Mouse (Mus musculus) forebrain, embryonic 11.5 days (tissue): ENCODE data around the gene Dnhd1. TPM values are rescaled to one million over a fixed set of nuclear protein-coding genes. Genes with fewer than 3 reads are reported as not detected.

Experiments used
- ATAC-seq: fragments of 200-750 bp; cut with Nextera tagmentation; replicated peaks from 2 replicates; pipeline ENCODE4 v1.8.0; 2017; ENCODE audit warnings: moderate TSS enrichment; ENCODE audit not compliant: low FRiP score
- DNase-seq: peaks from one replicate; pipeline ENCODE4 v3.0.0-alpha.2; 2017; ENCODE audit warnings: low spot score
- H3K27ac ChIP-seq: fragments of 300-500 bp; sonication (generic); 2 replicates; pipeline ENCODE4 v1.5.1; 2014; ENCODE audit warnings: low read depth, low read length
- H3K27me3 ChIP-seq: fragments of 300-500 bp; sonication (generic); 2 replicates; pipeline ENCODE4 v1.6.1; 2014; ENCODE audit warnings: mild to moderate bottlenecking, low read length, mixed read lengths; ENCODE audit not compliant: control insufficient read depth, insufficient read depth
- H3K36me3 ChIP-seq: fragments of 300-500 bp; sonication (generic); 2 replicates; pipeline ENCODE4 v1.6.1; 2014; ENCODE audit warnings: mild to moderate bottlenecking, low read length, moderate library complexity, mixed read lengths; ENCODE audit not compliant: control insufficient read depth, insufficient read depth
- H3K4me1 ChIP-seq: fragments of 300-500 bp; sonication (generic); replicated peaks from 2 replicates; pipeline ENCODE4 v1.6.1; 2014; ENCODE audit warnings: low read length, mixed read lengths; ENCODE audit not compliant: control insufficient read depth, insufficient read depth
- H3K4me2 ChIP-seq: fragments of 300-500 bp; sonication (generic); 2 replicates; pipeline ENCODE4 v1.6.1; 2014; ENCODE audit warnings: low read depth, mild to moderate bottlenecking, low read length, moderate library complexity, mixed read lengths; ENCODE audit not compliant: severe bottlenecking
- H3K4me3 ChIP-seq: fragments of 300-500 bp; sonication (generic); 2 replicates; pipeline ENCODE4 v1.5.1; 2014; ENCODE audit warnings: low read depth, low read length
- H3K9ac ChIP-seq: fragments of 300-500 bp; sonication (generic); 2 replicates; pipeline ENCODE4 v1.6.1; 2014; ENCODE audit warnings: low read length
- H3K9me3 ChIP-seq: fragments of 300-500 bp; sonication (generic); 2 replicates; pipeline ENCODE4 v1.6.1; 2016; ENCODE audit warnings: low read length, mixed read lengths; ENCODE audit not compliant: control insufficient read depth
- WGBS: fragments of 180-500 bp; shearing (Covaris S2); extraction: QIAGEN DNeasy Blood & Tissue Kit; methylation state at CpG from one replicate; pipeline ENCODE4 v1.1.7; 2014; 5-methylcytosine and 5-hydroxymethylcytosine counted together
- polyA plus RNA-seq: library from polyadenylated mRNA; unstranded; fragments of >200 nt; fragmentation: Nextera tagmentation; extraction: Ambion mirVana; gene quantifications from 2 replicates; pipeline ENCODE4 v1.2.1, GENCODE M21; 2014

The Dnhd1 gene
- polyA plus RNA-seq, 1 experiment from 2014 or later = 0.79 TPM

DNA sequence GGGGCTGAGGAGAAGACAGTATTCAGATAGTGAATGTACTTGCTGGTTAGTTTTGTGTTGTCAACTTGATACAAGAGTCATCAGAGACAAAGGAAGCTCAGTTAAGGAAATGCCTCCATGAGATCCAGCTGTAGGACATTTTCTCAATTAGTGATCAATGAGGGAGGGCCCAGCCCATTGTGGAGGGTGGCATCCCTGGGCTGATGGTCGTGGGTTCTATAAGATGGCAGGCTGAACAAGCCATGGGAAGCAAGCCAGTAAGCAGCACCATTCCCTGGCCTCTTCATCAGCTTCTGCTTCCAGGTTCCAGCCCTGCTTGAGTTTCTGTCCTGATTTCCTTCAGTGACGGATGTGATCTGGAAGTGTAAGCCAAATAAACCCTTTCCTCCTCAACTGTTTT lies 97.1 kb downstream of the Dnhd1 start:
- 89% methylated on average over 2 of the region's 2 CpGs for WGBS
- Histone ChIP-seq H3K4me1 (peaks cover 1% of the 10 kb centered on the region; the same call in 1 of the 2 replicates), H3K4me3 (no peak overlapping the region), H3K27ac (no peak overlapping the region), H3K4me2 (no peak overlapping the region), H3K36me3 (no peaks in the 10 kb centered on the region), H3K27me3 (no peaks in the 10 kb centered on the region), H3K9ac (no peak overlapping the region), H3K9me3 (no peaks in the 10 kb centered on the region)
- ATAC-seq (no peak), DNase-seq (no peak)

DNA sequence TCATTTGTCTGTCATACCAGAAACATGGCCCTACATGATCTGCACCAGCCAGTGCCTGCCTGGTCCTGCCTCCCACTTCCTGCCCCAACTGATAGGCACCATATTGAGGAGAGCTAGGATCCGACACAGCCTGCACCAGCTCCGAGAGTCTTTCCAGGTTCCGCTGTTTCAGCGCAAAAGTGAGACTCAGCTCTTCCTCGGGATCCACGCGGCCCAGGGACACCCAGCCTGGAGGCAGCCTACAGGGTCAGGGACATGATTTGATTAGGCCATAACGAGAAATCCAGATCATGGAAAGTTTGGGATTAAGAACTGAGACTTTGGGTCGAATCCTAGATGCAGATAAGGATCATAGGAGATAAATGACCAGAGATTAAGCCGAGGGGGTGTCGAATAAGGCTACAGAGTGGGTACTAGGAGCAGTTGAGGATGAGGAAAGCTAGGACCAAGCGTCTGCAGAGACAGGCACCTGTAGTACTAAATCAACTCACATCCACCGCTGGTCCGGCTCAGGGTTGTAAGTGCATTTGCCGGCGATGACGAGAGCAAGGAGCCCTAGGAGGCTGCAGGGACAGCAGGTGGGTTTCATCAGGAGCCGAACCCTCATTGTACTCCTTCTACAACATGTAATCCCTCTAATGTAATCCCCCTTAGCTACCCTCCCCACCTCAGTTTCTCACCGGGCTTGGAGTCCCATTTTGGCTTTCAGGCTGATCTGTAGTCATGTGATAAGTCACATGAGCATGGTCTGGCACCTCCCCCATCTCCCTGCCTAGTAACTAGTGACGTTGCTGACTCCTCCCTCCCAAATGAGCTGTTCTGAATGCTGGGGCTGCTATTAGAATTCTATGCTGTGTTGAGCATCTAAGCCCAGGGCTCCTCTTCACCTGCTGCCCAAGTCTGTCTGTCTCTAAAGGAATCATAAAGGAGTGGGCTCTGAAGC lies 101.1 kb downstream of the Dnhd1 start, which contains the start of gene Tpp1:
Gene Tpp1 (minus strand): TSS at position 745 of the 943 bp plus-strand sequence.
- Histone ChIP-seq H3K27ac (peak within 1 kb of the TSS; percentile 12; the same call in 1 of the 2 replicates), H3K9me3 (no peaks in the 10 kb centered on the region), H3K36me3 (peaks cover 15% of the 10 kb centered on the region; the same call in 1 of the 2 replicates), H3K4me3 (peak within 1 kb of the TSS; percentile 53), H3K4me2 (peak within 1 kb of the TSS; percentile 92), H3K4me1 (0 out of 2 replicates have a peak, but pooled peaks cover 1% of the 10 kb centered on the region), H3K27me3 (no peaks in the 10 kb centered on the region), H3K9ac (peak within 1 kb of the TSS; percentile 75)
- peak; percentile 96 for ATAC-seq
- peak; percentile 88 for DNase-seq
- WGBS = 22% methylated on average over 20 of the region's 20 CpGs

- H3K4me3 ChIP-seq = no peak overlapping the region
- DNase-seq (no peak), ATAC-seq (no peak; the same call in 1 of the 2 replicates)
- H3K36me3 ChIP-seq = peaks cover 16% of the 10 kb centered on the region; the same call in 1 of the 2 replicates
- no peak overlapping the region for H3K9ac ChIP-seq
- 0 out of 2 replicates have a peak, but pooled peaks cover 1% of the 10 kb centered on the region for H3K4me1 ChIP-seq
- no peaks in the 10 kb centered on the region for H3K27me3 ChIP-seq
- no peak overlapping the region for H3K4me2 ChIP-seq
- 90% methylated on average over 2 of the region's 2 CpGs for WGBS
- no peaks in the 10 kb centered on the region for H3K9me3 ChIP-seq
- no peak overlapping the region for H3K27ac ChIP-seq
Measured at GRCm38 (mm10) chr7:105752716-105753115, 102.1 kb downstream of the Dnhd1 start.

DNA sequence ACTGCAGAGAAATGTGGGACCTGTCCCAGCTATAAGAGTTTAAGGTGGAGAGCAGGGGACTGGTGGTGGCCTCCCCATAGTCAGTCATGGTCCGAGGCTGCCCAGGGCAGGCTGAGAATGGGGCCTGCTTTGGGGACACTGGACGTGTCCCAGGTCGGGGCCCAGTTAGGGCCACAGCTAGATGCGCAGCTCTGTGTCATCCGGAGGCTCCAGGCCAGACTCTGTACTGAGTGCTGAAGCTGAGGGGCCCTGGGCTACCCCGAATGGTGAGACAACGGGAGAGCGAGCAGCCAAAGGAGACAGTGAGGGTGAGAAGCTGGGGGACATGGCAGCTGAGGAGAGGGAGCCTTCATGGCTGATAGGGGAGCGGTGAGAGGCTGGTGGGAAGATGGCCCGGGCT lies 102.7 kb downstream of the Dnhd1 start:
- peaks cover 18% of the 10 kb centered on the region; the same call in 1 of the 2 replicates for H3K36me3 ChIP-seq
- ATAC-seq = 0 out of 2 replicates have a peak, but pooled peaks have one; percentile 4

DNA sequence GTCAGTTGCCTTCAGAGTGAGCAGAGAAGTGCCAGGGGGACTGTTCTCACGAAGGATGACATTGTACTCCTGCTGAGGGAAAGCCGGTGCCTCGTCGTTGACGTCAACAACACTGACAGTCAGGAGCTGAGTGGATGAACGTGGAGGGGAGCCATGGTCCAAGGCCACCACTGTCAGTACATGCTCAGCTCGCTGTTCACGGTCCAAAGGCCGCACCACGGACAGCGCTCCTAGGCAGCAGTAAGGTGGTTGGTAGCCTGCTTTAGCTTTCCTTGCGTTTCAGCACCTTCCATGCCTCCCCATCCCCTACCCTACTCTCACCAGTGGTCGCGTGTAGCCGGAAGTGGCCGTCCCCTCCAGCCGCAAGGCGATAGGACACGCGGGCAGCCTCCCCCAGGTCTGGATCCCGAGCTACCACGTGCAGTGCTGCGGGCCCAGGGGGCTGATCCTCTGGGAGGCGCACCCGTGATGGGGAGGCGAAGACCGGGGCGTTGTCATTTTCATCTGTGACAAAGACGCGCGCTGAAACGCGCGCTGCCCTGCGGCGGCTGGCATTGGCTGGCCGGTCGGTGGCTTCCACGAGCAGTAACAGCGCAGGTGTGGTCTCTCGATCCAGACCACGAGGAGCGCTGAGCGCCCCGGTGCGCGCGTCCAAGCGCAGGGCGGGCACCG lies 111.3 kb downstream of the Dnhd1 start:
- WGBS = 14% methylated on average over 51 of the region's 51 CpGs
- Histone ChIP-seq H3K9ac (no peak overlapping the region), H3K4me3 (no peak overlapping the region), H3K9me3 (no peaks in the 10 kb centered on the region), H3K4me2 (0 out of 2 replicates have a peak overlapping the region, but pooled peaks have one; percentile 11), H3K4me1 (no peaks in the 10 kb centered on the region; the same call in 1 of the 2 replicates), H3K27me3 (peaks cover 24% of the 10 kb centered on the region), H3K27ac (no peak overlapping the region), H3K36me3 (peaks cover 16% of the 10 kb centered on the region)
- peak; percentile 19; the same call in 1 of the 2 replicates for ATAC-seq
- peak; percentile 65 for DNase-seq

More for the DNA sequence above, 102.7 kb downstream of the Dnhd1 start:
- Histone ChIP-seq H3K9me3 (no peaks in the 10 kb centered on the region), H3K4me2 (no peak overlapping the region), H3K27ac (no peak overlapping the region), H3K4me1 (0 out of 2 replicates have a peak, but pooled peaks cover 1% of the 10 kb centered on the region), H3K4me3 (no peak overlapping the region), H3K27me3 (no peaks in the 10 kb centered on the region), H3K9ac (no peak overlapping the region)
- WGBS = 90% methylated on average over 10 of the region's 10 CpGs
- DNase-seq = no peak

- H3K4me3 ChIP-seq = no peak overlapping the region
- WGBS = 11% methylated on average over 55 of the region's 55 CpGs
- no peaks in the 10 kb centered on the region for H3K9me3 ChIP-seq
- no peak overlapping the region for H3K27ac ChIP-seq
- ATAC-seq = no peak; the same call in 1 of the 2 replicates
- H3K36me3 ChIP-seq = peaks cover 15% of the 10 kb centered on the region
- no peaks in the 10 kb centered on the region; the same call in 1 of the 2 replicates for H3K4me1 ChIP-seq
- H3K9ac ChIP-seq = no peak overlapping the region
- DNase-seq = peak; percentile 58
- H3K4me2 ChIP-seq = 0 out of 2 replicates have a peak overlapping the region, but pooled peaks have one; percentile 11
- H3K27me3 ChIP-seq = peaks cover 24% of the 10 kb centered on the region
Measured at GRCm38 (mm10) chr7:105762517-105763270, 112.1 kb downstream of the Dnhd1 start.

- no peak overlapping the region for H3K4me3 ChIP-seq
- peaks cover 24% of the 10 kb centered on the region for H3K27me3 ChIP-seq
- H3K27ac ChIP-seq = no peak overlapping the region
- no peak overlapping the region for H3K4me2 ChIP-seq
- H3K4me1 ChIP-seq = peaks cover 2% of the 10 kb centered on the region; the same call in 1 of the 2 replicates
- H3K9ac ChIP-seq = no peak overlapping the region
- DNase-seq (no peak), ATAC-seq (no peak)
- peaks cover 6% of the 10 kb centered on the region for H3K36me3 ChIP-seq
- no peaks in the 10 kb centered on the region for H3K9me3 ChIP-seq
- WGBS = 88% methylated on average over 11 of the region's 11 CpGs
Measured at GRCm38 (mm10) chr7:105764331-105764730, 113.7 kb downstream of the Dnhd1 start.
